Mouse (Mus musculus) thymus, postnatal 14 days (tissue): ENCODE results near the gene Rsrc2.
"Not testable (repeated sequence)": the region's sequence is repeated elsewhere in the genome, so short reads cannot be mapped to it uniquely, and the experiment has no call there.

Experiments used
- DNase-seq: peaks from one replicate; pipeline ENCODE4 v3.0.0; 2021

Gene Rsrc2

DNA sequence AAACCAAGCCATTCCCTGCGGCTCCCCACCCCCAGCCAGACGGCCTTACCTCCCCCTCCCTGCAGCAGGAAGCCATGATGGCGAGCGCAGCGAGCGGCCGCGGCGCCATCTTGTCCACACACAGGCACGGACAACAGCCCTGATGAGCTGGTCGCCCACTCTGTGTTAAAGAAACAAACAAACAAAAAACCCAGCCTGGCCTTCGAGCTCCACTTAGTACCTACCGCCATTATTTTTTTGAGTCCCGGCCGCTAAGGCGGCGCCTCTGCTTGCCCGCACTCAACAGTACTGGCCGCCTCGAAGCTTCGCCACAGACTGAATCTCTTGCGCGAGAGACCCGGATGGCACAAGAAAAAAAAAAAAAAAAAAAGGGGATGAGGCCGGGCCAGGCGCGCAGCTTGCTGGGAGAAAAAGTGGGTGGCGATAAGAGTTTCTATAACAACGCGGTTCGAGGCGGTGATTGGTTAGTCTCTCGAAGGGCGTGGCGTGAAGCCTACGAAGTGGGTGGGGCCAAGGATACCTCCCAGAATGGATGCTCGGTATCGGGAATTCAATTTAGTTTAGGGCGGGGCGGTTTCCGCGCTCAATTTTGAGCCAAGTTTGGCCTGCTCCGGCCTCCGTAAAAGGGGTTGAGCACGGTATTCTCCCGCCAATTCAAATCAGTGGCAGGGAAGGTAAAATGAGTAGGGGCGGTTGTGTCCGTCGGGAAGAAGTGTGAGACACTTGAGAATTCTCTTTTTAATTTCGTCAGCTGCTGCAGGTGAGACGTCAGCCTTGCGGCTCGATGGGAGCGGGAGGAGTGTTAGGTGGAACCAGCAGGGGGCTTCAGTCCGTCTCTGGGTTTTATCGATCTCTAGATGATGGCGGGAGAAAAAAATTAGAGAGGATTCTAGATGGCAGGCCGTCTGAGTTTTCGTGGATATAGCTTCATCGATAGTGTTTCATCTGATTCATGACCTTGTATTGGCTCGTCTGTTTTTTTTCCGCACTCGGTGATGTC is at the start of gene Rsrc2, which contains the start of gene Kntc1:
Rsrc2 (minus strand) TSS at position 350 of the 1,000 bp plus-strand sequence.
Kntc1 (plus strand) TSS at position 652 of the 1,000 bp plus-strand sequence.
- DNase-seq: peak; percentile 99

DNA sequence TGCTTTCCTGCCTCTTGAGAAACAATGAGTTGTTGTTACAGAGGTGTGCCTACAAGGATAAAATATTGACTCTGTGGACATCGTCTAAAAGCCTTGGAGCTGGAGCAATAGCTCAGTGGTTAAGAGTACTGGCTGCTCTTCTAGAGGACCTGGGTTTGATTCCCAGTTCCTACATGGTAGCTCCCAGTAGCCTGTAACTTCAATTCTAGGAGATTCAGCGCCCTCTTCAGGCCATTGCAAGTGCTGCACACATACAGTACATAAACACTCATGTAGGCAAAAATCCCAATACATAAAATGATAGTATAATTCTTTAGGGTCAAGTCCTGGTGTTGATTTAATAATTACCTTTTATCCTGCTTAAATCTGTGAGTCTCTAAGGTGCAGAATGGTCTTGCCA is 43.9 kb upstream of the Rsrc2 start:
- DNase-seq: no peak

DNA sequence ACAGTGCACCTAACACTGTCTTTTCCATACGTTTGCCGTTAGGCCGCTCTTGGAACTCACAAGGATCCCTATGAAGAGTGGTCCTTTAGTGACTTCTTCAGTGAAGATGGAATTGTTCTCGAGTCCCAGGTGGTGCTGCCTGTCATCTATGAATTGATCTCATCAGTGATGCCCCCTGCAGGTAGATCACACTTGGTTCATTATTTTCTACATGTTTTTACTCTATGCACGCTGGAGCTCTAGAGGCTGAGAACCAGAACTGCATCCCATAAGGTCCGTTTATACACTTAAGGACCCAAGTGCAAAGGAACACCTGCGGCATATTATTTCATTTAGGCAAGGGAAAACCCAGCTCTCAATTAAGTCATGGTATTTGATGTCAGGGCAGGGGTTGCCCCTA is 39.8 kb upstream of the Rsrc2 start:
- DNase-seq: no peak

DNA sequence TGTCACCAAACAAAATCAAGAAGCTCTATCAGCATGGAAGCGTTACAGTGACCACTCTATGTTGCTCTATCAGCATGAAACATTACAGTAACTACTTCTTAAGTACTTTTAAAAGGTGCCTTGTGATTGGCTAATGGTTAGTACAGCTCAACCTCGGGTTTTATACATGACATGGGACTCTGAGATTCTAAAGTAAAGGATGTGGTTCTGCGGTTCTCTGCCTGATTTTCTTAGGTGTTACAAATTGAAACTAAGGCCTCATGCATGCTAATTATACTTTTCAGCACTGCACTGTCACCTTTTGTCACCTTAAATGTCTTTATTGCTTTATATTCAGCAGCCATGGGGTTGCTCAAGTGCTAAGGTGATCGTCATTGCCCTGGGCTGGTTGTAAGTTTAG is 32.6 kb upstream of the Rsrc2 start:
- no peak for DNase-seq

DNA sequence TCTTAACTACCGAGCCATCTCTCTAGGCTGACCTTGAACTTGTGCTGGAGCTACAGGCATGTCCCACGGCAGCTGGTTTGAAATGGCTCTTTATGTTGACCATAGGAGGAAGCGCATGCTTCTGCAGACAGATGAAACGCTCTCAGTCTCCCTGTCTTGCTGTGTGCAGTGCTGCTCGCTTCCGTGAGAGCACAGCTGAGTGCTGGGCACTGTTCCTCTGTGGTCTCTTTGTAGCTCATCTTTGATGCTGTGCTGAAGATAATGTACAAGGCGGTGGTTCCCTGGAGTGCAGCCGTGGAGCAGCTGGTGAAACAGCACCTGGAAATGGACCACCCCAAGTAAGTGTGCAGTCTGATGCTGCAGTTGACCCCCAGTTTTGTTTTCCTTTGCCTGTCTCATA is 31.5 kb upstream of the Rsrc2 start:
- DNase-seq: peak; percentile 62

DNA sequence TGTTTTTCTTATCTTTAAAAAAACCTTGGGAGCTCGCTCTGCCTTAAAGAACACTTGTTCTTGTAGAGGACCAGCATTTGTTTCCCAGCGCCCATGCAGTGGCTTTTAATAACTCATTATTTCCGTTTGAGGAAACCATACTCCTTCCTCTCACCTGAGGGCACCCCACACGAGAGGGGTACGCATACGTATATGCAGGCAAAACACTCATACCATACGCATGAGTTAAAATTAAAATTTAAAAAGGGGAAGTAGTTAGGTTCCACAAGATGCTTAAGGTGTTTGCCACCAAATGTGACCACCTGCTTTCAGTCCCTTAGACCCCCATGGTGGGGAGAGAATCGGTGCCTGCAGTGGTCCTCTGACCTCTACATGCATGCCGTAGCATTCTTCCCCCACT is 24.2 kb upstream of the Rsrc2 start:
- no peak for DNase-seq

DNA sequence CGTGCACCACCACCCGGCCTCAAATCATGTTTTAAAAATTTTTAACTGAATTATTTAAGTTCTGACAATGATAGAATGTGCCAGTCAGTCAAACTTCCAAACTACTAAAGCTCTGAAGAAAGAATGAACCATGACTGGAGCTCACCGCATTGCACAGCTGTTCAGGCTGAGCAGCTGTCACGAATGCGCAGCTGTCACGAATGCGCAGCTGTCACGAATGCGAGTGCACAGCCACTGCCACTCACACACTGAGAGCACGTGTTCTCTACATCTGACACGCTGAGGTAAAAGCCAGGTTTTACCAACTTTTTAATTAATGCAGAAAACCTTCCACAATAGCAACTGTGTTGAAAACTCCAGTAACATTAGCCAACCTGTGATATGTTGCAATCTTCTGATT is 17.2 kb upstream of the Rsrc2 start:
- not testable (repeated sequence) for DNase-seq

DNA sequence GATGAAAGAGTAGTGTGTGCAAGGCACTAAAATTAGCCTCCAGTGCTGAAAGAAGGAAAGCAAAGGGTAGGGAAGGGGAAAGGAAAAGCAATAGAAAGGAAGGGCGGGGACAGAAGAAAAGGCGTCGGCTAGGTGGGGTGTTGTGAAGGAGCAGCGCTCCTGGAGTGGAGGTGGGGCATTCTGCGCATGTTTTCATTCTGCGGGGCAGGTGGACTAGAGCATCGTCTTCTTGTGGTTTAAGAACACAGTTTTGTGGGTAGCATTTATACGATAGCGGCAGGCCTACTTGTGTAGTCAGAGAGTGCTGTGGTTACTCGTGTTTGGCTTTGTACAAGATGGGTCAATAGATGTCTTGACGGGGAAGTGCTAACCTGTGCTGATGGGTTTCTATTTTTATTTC is 16.3 kb upstream of the Rsrc2 start:
- DNase-seq: peak; percentile 10

DNA sequence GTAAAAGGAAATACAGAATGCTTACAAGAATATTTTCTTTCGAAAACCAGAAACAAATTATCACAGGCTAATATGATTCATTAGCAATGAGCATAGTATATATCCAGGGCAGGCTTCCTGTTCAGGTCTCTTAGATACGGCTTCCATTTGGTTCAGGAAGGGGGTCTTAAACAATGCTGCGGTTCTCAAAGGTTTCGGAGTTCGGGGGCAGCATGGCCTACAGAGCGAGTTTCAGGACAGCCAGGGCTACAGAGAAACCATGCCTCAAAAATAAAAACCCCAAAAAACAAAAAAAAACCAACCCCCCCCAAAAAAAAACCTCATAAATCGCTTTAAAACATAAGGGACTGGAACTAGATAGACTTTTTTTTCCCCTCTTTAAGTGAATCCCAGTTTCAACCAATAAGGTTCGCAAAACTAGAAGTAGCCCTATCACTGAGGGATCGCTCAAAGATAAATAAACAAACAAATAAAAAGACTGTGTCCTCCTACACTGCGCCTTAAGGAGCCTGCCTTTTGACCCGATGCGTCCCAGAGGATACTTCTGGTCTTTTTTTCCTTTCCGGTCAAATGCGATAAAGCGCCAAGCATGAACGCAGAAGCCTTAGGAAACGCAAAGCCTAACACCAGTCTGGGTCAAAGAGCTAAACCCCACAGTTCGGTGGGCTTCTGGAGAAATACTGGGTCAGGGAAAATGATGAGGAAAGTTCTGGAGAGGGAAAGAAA is 712 bp downstream of the Rsrc2 start:
- DNase-seq: peak; percentile 25

DNA sequence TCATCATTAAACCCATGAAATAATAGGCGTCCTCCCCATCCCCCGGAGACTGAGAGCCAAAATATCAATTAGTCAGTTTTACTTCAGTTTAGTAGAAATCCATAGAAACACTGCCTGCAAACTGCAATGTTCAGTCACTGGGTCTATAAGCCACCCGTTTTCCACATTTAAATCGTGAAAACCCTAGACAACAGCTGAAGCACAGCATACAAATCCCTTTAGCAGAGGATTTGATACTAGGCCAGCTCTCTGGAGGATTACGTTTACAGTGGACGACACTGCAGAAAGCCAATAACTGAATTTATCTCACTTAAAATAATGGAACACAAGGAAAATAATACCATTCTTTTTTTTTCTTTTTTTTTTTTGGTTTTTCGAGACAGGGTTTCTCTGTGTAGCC is 1.6 kb downstream of the Rsrc2 start:
- no peak for DNase-seq

DNA sequence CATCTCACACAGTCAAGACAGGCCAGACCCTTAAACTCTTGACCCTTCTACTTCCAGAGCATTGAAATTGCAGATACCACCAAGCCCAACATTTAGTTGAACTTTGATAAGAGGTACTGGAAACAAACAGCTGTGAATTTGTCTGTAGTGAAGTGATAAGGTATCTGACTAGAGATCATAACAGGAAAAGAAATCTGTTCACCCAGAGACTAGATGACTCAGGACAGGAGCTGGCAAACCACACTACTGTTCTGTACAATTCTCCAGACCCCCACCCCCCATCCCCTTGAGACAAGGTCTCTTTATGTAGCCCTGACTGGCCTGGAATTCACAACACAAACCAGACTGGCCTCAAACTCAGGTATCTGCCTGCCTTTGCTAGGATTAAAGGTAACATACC is 3.0 kb downstream of the Rsrc2 start:
- DNase-seq: no peak

DNA sequence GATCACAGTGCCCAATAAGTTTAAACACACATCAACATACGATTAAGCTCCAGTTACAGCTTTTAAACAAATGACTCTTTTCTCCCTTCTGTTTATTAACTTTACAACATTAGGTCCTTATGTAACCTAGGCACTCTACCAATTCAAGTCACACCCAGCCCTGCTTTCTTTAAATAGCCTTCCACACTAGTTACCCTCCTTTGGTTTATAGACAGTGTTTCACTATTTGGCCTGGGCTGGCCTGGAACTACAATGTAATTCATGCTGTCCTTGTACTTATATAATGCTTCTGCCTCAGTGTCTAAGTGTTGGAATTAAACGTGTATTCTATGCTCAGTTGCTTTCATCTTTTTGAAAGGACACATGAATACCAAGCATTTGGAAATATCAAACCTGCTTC is 4.9 kb downstream of the Rsrc2 start:
- DNase-seq: no peak

DNA sequence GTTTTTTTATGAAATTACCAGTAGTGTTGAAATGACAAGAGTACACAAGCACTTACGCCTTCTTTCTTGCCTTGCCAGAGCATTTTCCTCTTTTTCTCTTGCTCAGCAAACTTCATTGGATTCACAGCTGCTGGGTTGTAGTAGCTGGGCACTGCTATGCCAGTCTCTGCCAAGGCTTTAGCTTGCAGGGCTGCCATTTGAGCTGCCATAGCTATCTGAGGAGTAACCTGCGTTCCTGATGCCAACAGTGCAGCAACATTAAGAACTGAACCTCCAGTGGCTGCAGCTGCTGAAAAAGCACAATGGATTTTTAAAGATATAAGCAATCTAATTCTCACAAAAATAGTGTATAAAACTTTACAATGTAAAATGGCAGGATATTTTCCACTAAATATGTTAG is 18.2 kb downstream of the Rsrc2 start:
- DNase-seq: no peak

DNA sequence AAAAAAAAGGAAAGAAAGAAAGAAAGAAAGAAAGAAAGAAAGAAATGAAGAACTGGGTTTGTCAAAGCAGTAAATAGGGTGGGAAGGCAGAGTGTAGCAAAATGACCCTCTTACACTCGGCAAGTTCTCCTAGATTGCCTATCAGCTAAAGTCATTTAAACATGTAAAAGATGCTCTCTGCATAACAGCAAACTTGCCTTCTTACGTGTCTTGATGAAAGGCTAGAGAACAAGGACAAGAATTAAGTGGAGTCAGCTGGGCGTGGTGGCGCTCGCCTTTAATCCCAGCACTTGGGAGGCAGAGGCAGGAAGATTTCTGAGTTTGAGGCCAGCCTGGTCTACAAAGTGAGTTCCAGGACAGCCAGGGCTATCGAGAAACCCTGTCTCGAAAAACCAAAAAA is 25.4 kb downstream of the Rsrc2 start:
- DNase-seq: not testable (repeated sequence)

DNA sequence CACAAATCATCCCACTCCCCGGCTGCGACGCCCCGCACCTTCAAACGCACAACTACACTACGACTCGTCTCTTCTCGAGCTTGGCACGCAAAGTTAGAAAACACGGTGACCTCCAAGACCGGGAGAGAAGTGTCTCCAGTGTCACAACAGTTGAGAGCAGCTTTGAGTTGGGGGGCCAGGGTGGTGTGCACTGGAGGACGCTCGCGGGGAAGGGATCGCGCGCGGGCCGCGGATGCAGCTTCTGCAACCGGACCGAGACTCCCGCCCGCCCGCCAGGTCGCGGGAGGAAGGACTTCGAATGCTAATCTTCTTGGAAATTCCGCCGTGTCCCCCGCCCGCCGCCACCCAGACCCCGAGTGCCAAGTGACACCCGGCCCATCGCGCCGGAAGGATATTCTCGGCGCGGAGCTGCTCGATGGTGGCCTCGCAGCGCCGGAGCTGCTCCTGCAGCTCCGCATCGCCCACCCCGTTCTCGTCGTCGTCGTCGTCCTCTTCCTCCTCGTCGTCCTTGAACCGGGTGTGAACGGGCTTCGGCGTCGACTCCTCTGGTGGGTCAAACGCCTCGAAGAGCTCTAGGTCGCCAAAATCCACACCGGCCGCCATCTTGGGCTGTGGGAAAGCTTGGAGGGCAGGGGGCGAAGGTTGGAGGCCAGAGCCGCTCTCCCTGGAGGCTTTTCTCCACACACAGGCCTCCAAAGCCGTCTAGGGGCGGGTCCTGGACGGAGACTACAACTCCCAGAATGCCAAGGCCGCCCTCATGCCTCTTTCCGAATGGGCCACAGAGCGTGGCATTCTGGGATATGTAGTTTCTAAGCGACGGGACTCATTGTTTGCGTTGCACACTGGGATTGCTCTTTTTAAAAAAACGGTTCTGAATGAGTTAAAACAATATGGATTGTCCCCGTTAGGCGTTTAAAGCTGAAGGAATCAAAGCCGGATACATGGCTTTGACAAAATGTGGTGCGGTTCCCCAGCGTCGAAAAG is 28.6 kb downstream of the Rsrc2 start, which contains the start of gene Zcchc8:
Zcchc8 (minus strand) TSS at position 773 of the 984 bp plus-strand sequence.
- peak; percentile 94 for DNase-seq

DNA sequence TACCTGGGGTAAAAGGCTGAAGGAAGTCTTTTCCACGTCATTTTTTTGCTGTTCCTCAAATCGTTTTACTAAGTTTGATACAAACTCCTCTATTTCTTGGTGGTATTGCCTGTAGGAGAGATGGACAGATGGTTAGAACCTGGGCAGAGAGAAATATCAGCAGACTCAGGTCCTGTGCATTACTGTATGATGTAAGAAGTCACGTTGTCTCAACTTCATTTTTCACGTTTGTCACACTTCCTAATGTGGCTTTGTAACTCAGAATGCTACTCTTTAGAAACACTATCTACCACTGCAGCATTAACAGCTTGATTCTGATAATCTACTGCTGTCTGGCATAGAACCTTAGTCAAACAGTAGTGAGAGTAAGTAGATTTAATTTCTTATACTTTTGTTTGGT is 34.6 kb downstream of the Rsrc2 start:
- no peak for DNase-seq

DNA sequence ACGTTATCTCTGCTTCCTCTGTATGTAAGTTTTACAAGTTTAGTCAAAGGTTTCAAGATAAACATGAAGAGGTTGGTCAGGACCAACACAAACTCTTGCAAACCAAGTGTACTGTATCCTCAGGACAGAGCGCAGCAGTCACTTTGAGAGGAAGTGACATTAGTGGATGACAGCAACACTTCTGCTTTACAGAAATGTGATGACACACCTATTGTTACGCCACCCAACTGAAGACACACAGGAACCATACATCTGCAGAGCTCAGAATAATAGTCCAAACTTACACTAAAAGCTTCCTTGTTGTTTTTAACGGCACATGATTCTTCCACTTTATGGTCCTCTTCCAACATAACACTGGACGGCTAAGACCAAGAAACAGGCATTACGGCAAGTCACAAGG is 35.4 kb downstream of the Rsrc2 start:
- no peak for DNase-seq

DNA sequence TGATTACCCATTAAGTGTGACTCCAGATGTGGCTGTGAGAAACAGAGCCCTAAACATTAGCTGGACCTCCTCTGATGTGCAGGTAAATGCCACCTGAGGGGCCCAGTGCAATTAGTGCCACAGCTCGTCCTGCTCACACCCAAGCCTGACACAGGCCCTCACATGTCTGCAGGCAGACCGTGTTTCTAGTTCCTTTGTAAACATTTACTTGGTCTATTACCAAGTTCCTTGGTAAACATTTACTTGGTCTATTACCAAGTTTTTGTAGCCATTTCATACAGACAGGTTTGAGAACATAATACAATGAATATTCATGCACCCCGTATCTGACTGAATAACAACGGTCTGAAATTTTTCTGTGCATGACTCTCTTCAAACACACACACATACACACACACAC is 39.6 kb downstream of the Rsrc2 start:
- DNase-seq: no peak

DNA sequence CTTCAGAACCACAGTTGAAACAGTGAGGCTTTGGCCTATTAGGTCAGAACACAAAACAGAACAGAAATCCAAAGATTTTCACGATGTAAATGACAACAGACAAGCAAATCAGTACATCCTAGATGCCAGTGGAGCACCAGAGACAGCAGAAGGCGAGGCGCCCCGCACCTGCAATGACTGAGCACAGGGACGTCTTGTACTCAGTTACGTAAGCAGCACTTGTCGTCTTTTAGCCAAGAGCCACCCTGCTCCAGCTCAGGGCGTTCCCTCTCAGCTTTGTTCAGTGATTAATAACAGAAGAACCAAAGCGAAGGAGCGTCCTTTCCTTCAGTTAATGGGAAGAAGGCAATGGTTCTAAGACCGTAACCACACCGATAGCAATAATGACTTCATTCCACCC is 40.6 kb downstream of the Rsrc2 start:
- no peak for DNase-seq

DNA sequence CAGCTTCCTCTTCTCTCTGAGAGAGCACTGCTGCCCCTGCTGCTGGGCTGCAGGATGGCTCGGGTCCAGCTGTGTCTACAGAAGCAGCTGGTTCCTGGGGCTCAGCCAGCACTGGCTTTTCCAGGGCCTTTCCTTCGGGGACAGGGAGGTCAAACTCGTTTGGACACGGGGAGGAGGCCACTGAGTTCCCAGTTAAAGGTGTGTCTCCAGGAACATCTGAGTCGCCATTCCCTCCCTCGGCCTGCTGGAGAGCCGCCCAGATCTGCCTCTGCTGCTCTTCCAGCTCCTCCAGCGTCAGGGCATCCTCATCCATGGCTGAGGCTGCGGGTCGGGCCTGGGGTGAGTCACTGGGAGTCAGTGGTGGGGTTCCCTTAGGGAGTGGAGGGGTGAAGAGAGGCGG is 48.6 kb downstream of the Rsrc2 start:
- no peak for DNase-seq

DNA sequence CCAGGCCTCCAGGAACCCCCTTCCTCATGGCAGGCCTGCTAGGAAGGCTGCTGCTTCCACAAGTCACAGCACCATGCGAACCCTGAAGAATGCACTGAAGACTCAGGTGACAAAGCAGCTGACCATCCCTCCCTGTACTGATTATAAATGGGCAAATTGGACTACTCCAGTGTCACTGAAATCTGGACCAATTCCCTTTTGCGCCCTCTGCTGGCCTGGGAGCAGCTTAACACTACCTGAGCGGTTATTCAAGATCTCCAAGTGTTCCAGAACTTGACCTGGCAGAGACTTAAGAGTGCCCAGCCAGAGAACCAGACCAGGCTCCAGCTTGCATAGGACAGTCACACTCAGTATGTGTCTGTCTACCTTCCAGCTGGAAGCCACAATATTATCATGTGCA is 50.0 kb downstream of the Rsrc2 start:
- DNase-seq: peak; percentile 70

DNA sequence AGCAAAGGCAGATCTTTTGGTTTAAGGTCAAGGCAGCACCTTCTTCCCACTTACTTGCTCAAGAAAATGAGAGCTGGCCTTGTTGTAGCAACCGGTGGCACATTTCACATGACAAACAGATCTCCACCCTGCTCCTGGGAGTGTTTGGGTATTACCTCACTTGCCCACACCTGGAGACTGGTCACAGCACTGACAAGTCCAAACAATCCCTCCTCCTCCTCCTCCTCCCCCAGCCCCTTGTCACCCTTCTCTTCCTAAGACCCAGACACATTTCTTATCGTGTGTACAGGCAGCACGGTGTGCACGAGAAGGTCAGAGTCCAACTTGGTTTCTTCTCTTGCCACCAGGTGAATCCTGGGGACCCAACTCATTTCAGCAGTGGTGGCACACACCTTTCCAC is 52.3 kb downstream of the Rsrc2 start:
- no peak for DNase-seq

DNA sequence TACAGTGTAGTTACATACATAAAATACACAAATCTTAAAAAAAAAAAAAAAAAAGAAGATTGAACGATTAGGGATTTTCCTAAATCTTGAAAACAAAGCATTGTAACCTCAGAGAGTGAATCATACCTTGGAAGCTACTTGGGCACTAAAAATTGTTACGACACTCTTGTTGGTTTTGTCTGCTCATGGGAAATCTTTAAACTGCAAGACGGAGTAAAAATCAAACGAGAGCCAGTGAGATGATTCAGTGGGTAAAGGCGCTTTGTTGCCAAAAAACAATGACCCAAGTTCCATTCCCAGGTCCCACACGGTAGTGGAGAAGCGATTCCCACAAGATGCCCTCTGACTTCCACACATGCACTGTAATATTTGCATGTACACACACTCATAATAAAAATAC is 53.0 kb downstream of the Rsrc2 start:
- no peak for DNase-seq
